In genomic region chr14:23358776-23359175, GRCm38 (mm10) we compare ENCODE assay signal across 33 mouse cellular contexts.
"Had no signal": no experiment of that assay in that cellular context is flagged by ENCODE, and none has a peak within 500 bp of the region (broad histone marks: within the 10 kb centered on the region; RNA-seq: fewer than 3 reads in every experiment).

No protein-coding gene starts in this region.

- H3K4me1 ChIP-seq: heart, embryonic 12.5 days; heart, embryonic 13.5 days; heart, embryonic 15.5 days; hindbrain, embryonic 15.5 days; intestine, embryonic 15.5 days; kidney, embryonic 15.5 days had no signal

- DNase-seq: heart, postnatal 10 days; heart, postnatal 14 days; heart, postnatal 4 days; kidney, adult 11 months; kidney, adult 18-20 months; kidney, adult 2 months; kidney, adult 8-10 months; kidney, adult 9 months; kidney, postnatal 10 days; kidney, postnatal 14 days; kidney, postnatal 25 days; kidney, postnatal 36 days; kidney, postnatal 4 days; layer of hippocampus, adult 9-11 months; layer of hippocampus, postnatal 36 days had no signal

- H3K27ac ChIP-seq: heart, embryonic 13.5 days; heart, embryonic 15.5 days; hindbrain, embryonic 10.5 days; hindbrain, embryonic 12.5 days; hindbrain, embryonic 13.5 days; hindbrain, embryonic 14.5 days; hindbrain, embryonic 15.5 days; hindbrain, postnatal 0 days; intestine, embryonic 15.5 days; kidney, embryonic 15.5 days; kidney, postnatal 0 days; layer of hippocampus, adult 2 months had no signal

- H3K4me2 ChIP-seq: heart, embryonic 11.5 days; heart, embryonic 12.5 days; heart, embryonic 13.5 days; heart, embryonic 15.5 days; hindbrain, embryonic 12.5 days; hindbrain, embryonic 13.5 days; hindbrain, embryonic 14.5 days; hindbrain, embryonic 15.5 days; intestine, embryonic 15.5 days; kidney, embryonic 15.5 days had no signal

- H3K36me3 ChIP-seq: heart, embryonic 12.5 days; heart, embryonic 13.5 days; heart, embryonic 15.5 days; hindbrain, embryonic 10.5 days; hindbrain, embryonic 12.5 days; hindbrain, embryonic 13.5 days; hindbrain, embryonic 15.5 days; intestine, embryonic 15.5 days; kidney, embryonic 15.5 days had no signal

- ATAC-seq: hindbrain, embryonic 16.5 days; hindbrain, postnatal 0 days; inflammation-experienced regulatory T-cells, adult 6 months; intestine, embryonic 15.5 days; intestine, embryonic 16.5 days; intestine, postnatal 0 days had no signal

- H3K27me3 ChIP-seq: heart, embryonic 12.5 days; heart, embryonic 13.5 days; heart, embryonic 15.5 days; hindbrain, embryonic 12.5 days; hindbrain, embryonic 15.5 days; intestine, embryonic 15.5 days; kidney, embryonic 15.5 days had no signal

- H3K4me3 ChIP-seq: heart, embryonic 12.5 days; heart, embryonic 13.5 days; heart, embryonic 15.5 days; hindbrain, embryonic 10.5 days; hindbrain, embryonic 12.5 days; hindbrain, embryonic 13.5 days; hindbrain, embryonic 15.5 days; intestine, embryonic 15.5 days; kidney, embryonic 15.5 days; layer of hippocampus, adult 2 months had no signal

- H3K9ac ChIP-seq: heart, embryonic 12.5 days; heart, embryonic 13.5 days; heart, embryonic 15.5 days; hindbrain, embryonic 12.5 days; hindbrain, embryonic 13.5 days; hindbrain, embryonic 14.5 days; hindbrain, embryonic 15.5 days; intestine, embryonic 15.5 days; kidney, embryonic 15.5 days had no signal

- H3K9me3 ChIP-seq: heart, embryonic 12.5 days; heart, embryonic 13.5 days; heart, embryonic 15.5 days; hindbrain, embryonic 10.5 days; hindbrain, embryonic 12.5 days; hindbrain, embryonic 13.5 days; hindbrain, embryonic 15.5 days; intestine, embryonic 15.5 days; kidney, embryonic 15.5 days had no signal
